18 mouse cellular contexts compared by ENCODE assay signal in the genomic region with DNA sequence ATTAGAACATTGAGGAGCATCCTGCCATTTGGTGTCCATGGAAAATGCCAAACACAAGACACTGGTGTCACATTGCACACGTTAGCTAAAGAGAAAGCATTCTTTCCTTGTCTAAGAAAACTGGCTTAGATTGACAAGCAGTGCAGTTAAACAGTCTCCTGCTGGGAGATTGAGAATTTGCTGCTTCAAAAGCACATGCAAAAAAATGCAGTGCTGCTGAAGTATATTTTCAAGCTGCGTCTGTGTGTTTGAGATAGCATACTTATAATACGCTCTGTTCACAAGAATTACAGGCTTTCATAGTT.
DNase-seq lines count a peak whose midpoint lies in the region; ATAC-seq lines count a peak whose summit lies in the region.
"Had no signal": no experiment of that assay in that cellular context is flagged by ENCODE, and none has a peak within 500 bp of the region (broad histone marks: within the 10 kb centered on the region; RNA-seq: fewer than 3 reads in every experiment).

No protein-coding gene starts in this region.

- no peak; the same call in 1 of the 2 replicates for ATAC-seq in embryonic facial prominence, embryonic 11.5 days (replicated peaks; ENCODE audit: insufficient number of reproducible peaks, low FRiP score, low TSS enrichment, low read depth)
- ATAC-seq in forebrain, embryonic 15.5 days (replicated peaks) = peak; percentile 26; the same call in 1 of the 2 replicates
- ATAC-seq in hindbrain, embryonic 16.5 days = peak; percentile 34; the same call in 1 of the 2 replicates
- no peak for ATAC-seq in monocyte, adult 5-6 weeks (replicated peaks; ENCODE audit: insufficient number of reproducible peaks, low FRiP score, low TSS enrichment, poor library complexity, severe bottlenecking)

- peak; percentile 7 for DNase-seq in embryonic facial prominence, embryonic 11.5 days (ENCODE audit: low spot score)
- no peak for DNase-seq in embryonic facial prominence, embryonic 10.5 days (ENCODE audit: low spot score)
- no peak for DNase-seq in ovary, postnatal 14 days (ENCODE audit: low spot score)
- DNase-seq in kidney, postnatal 36 days = no peak
- no peak for DNase-seq in testis, postnatal 10 days (ENCODE audit: low spot score)
- DNase-seq: cerebellum, adult 11 months; cerebellum, postnatal 25 days; gastrocnemius, postnatal 25 days; heart, postnatal 36 days; kidney, adult 18-20 months; kidney, postnatal 25 days; liver, embryonic 13.5 days; right cerebral cortex, postnatal 25 days had no signal

- H3K4me1 ChIP-seq in embryonic facial prominence, embryonic 11.5 days (ENCODE audit: control insufficient read depth, insufficient read depth, low read length) = no peaks in the 10 kb centered on the region
- H3K4me1 ChIP-seq in embryonic facial prominence, embryonic 10.5 days = no peaks in the 10 kb centered on the region
- H3K4me1 ChIP-seq in forebrain, embryonic 15.5 days = no peaks in the 10 kb centered on the region
- H3K4me1 ChIP-seq in hindbrain, embryonic 16.5 days (ENCODE audit: control insufficient read depth, insufficient read depth, low read depth, low read length) = no peaks in the 10 kb centered on the region
- H3K4me1 ChIP-seq: heart, embryonic 10.5 days; limb, embryonic 10.5 days; liver, embryonic 13.5 days had no signal

- H3K9ac ChIP-seq in embryonic facial prominence, embryonic 11.5 days (replicated peaks; ENCODE audit: low read length) = no peak overlapping the region
- H3K9ac ChIP-seq in forebrain, embryonic 15.5 days (replicated peaks) = no peak overlapping the region
- H3K9ac ChIP-seq in hindbrain, embryonic 16.5 days (ENCODE audit: low read depth, low read length) = no peak overlapping the region; the same call in 1 of the 2 replicates
- H3K9ac ChIP-seq: liver, embryonic 13.5 days had no signal

- no peak overlapping the region for H3K27ac ChIP-seq in embryonic facial prominence, embryonic 11.5 days (replicated peaks; ENCODE audit: low read depth, low read length)
- H3K27ac ChIP-seq in embryonic facial prominence, embryonic 10.5 days (replicated peaks) = no peak overlapping the region
- H3K27ac ChIP-seq in forebrain, embryonic 15.5 days (replicated peaks) = peak overlapping the region; percentile 57
- no peak overlapping the region for H3K27ac ChIP-seq in hindbrain, embryonic 16.5 days (ENCODE audit: low read depth, low read length)
- H3K27ac ChIP-seq: heart, embryonic 10.5 days; limb, embryonic 10.5 days; liver, embryonic 13.5 days had no signal

- no peak overlapping the region for H3K4me2 ChIP-seq in embryonic facial prominence, embryonic 11.5 days (ENCODE audit: low read depth, low read length)
- H3K4me2 ChIP-seq in forebrain, embryonic 15.5 days (replicated peaks) = no peak overlapping the region
- H3K4me2 ChIP-seq in hindbrain, embryonic 16.5 days (ENCODE audit: low read length) = no peak overlapping the region
- H3K4me2 ChIP-seq: liver, embryonic 13.5 days had no signal

- WGBS in embryonic facial prominence, embryonic 11.5 days = 57% methylated on average over 3 of the region's 3 CpGs
- WGBS in embryonic facial prominence, embryonic 10.5 days = 52% methylated on average over 3 of the region's 3 CpGs
- 17% methylated on average over 3 of the region's 3 CpGs for WGBS in forebrain, embryonic 15.5 days
- WGBS in hindbrain, embryonic 16.5 days = 20% methylated on average over 3 of the region's 3 CpGs

- H3K27me3 ChIP-seq in embryonic facial prominence, embryonic 11.5 days (ENCODE audit: control insufficient read depth, insufficient read depth, low read length) = no peaks in the 10 kb centered on the region
- H3K27me3 ChIP-seq in embryonic facial prominence, embryonic 10.5 days (replicated peaks; ENCODE audit: low read depth, poor library complexity, severe bottlenecking) = no peaks in the 10 kb centered on the region
- H3K27me3 ChIP-seq in forebrain, embryonic 15.5 days = no peaks in the 10 kb centered on the region
- no peaks in the 10 kb centered on the region for H3K27me3 ChIP-seq in hindbrain, embryonic 16.5 days (replicated peaks; ENCODE audit: control insufficient read depth, insufficient read depth, low read length)
- H3K27me3 ChIP-seq: liver, embryonic 13.5 days had no signal

- no peaks in the 10 kb centered on the region for H3K9me3 ChIP-seq in embryonic facial prominence, embryonic 11.5 days (replicated peaks; ENCODE audit: control insufficient read depth, low read length)
- no peaks in the 10 kb centered on the region for H3K9me3 ChIP-seq in embryonic facial prominence, embryonic 10.5 days
- no peaks in the 10 kb centered on the region for H3K9me3 ChIP-seq in forebrain, embryonic 15.5 days
- H3K9me3 ChIP-seq in hindbrain, embryonic 16.5 days (ENCODE audit: control insufficient read depth, low read length) = no peaks in the 10 kb centered on the region
- H3K9me3 ChIP-seq: limb, embryonic 10.5 days; liver, embryonic 13.5 days had no signal

- H3K36me3 ChIP-seq in embryonic facial prominence, embryonic 11.5 days (replicated peaks; ENCODE audit: control insufficient read depth, insufficient read depth, low read depth, low read length) = no peaks in the 10 kb centered on the region
- no peaks in the 10 kb centered on the region for H3K36me3 ChIP-seq in embryonic facial prominence, embryonic 10.5 days (replicated peaks)
- H3K36me3 ChIP-seq in forebrain, embryonic 15.5 days = no peaks in the 10 kb centered on the region
- no peaks in the 10 kb centered on the region for H3K36me3 ChIP-seq in hindbrain, embryonic 16.5 days (ENCODE audit: control insufficient read depth, insufficient read depth, low read length)
- H3K36me3 ChIP-seq: heart, embryonic 10.5 days; limb, embryonic 10.5 days; liver, embryonic 13.5 days had no signal

- no peak overlapping the region for H3K4me3 ChIP-seq in embryonic facial prominence, embryonic 11.5 days (ENCODE audit: low read depth, low read length)
- H3K4me3 ChIP-seq in embryonic facial prominence, embryonic 10.5 days = no peak overlapping the region
- no peak overlapping the region for H3K4me3 ChIP-seq in forebrain, embryonic 15.5 days
- H3K4me3 ChIP-seq in hindbrain, embryonic 16.5 days (ENCODE audit: low read length) = no peak overlapping the region
- H3K4me3 ChIP-seq: heart, embryonic 10.5 days; limb, embryonic 10.5 days; liver, embryonic 13.5 days had no signal

Comparison
In these comparisons a context has a peak if more than half of its experiments do, and no peak if none do; other contexts are left out.
1. ATAC-seq: peak in forebrain, embryonic 15.5 days (single experiment) and hindbrain, embryonic 16.5 days (single experiment); none in embryonic facial prominence, embryonic 11.5 days (single experiment) and monocyte, adult 5-6 weeks (single experiment).